Mouse (Mus musculus) brain, embryonic 14.5 days (tissue): ENCODE data around the gene Gabrg3. TPM values are rescaled to one million over a fixed set of nuclear protein-coding genes. Genes with fewer than 3 reads are reported as not detected.

Experiments used
- DNase-seq: peaks from one replicate; pipeline ENCODE4 v3.0.0-alpha.2; 2011; ENCODE audit warnings: low read depth
- CTCF ChIP-seq: fragments of 200-500 bp; IDR thresholded peaks from 2 replicates; pipeline ENCODE4 v1.5.1; 2012; ENCODE audit warnings: inconsistent platforms, mild to moderate bottlenecking, moderate library complexity, borderline replicate concordance; ENCODE audit not compliant: insufficient read depth, insufficient read length; ENCODE audit errors: extremely low read depth
- POLR2A ChIP-seq: fragments of 200-500 bp; IDR thresholded peaks from 2 replicates; pipeline ENCODE4 v1.6.1; 2012; ENCODE audit warnings: mild to moderate bottlenecking, inconsistent platforms, borderline replicate concordance; ENCODE audit not compliant: poor library complexity, insufficient read depth, insufficient read length, severe bottlenecking; ENCODE audit errors: extremely low read depth
- polyA plus RNA-seq: library from polyadenylated mRNA; depleted of rRNA; stranded (reverse); fragments of >200 nt; gene quantifications from 2 replicates; pipeline ENCODE4 v1.2.3, GENCODE M21; 2012

The Gabrg3 gene
- polyA plus RNA-seq, 1 experiment: 3.3 TPM

GRCm38 (mm10) chr7:57037861-57038421 lies 349.0 kb downstream of the Gabrg3 start:
- TF ChIP-seq CTCF (no peak), POLR2A (no peak)
- DNase-seq: peak; percentile 72

- DNase-seq: no peak
Observed at GRCm38 (mm10) chr7:57000585-57001261, 386.3 kb downstream of the Gabrg3 start.

GRCm38 (mm10) chr7:56997713-56998624 lies 389.0 kb downstream of the Gabrg3 start:
- no peak for DNase-seq

More at GRCm38 (mm10) chr7:57000585-57001261, 386.3 kb downstream of the Gabrg3 start:
- TF ChIP-seq POLR2A (no peak), CTCF (no peak)

DNA sequence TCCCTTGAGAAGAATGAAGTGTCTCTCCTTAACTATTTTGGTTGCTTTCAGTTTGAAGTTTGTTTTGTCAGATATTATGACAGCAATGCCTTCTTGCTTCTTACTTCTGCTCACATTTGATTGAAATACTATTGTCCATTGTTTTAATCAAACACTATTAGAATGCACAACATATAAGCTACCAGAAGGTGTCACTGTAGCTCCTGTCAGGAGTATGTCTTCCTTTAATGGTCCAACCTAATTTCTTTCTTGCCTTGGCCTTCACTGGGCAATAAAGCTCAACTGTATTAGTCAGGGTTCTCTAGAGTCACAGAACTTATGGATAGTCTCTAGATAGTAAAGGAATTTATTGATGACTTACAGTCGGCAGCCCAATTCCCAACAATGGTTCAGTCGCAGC lies 440.6 kb downstream of the Gabrg3 start:
- TF ChIP-seq CTCF (peak; percentile 31; the same call in 1 of the 2 replicates), POLR2A (no peak)
- peak; percentile 63 for DNase-seq

More at GRCm38 (mm10) chr7:56997713-56998624, 389.0 kb downstream of the Gabrg3 start:
- no peak for TF ChIP-seq POLR2A
- no peak for TF ChIP-seq CTCF

DNA sequence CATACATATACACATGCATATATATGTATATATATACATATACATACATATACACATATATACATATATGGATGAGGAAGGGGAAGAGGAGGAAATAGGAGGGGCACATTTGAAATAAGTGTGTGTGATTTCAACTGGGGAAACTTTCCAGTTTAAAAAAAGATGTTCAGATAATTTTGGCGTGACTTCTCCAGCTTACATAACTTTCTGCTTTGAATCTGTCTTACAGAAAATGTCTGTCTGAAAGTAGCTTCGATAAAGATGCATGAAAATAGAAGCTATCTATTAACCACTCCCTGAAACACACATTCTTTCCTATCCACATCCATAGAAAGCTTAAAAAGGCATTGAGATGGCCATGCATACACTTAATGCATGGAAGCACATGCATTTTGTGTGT lies 445.4 kb downstream of the Gabrg3 start:
- no peak for DNase-seq
- TF ChIP-seq CTCF: no peak
- no peak for TF ChIP-seq POLR2A

- DNase-seq: no peak
- TF ChIP-seq CTCF: peak; percentile 19; the same call in 1 of the 2 replicates
- no peak for TF ChIP-seq POLR2A
Observed at GRCm38 (mm10) chr7:56938020-56938419, 449.0 kb downstream of the Gabrg3 start.

DNA sequence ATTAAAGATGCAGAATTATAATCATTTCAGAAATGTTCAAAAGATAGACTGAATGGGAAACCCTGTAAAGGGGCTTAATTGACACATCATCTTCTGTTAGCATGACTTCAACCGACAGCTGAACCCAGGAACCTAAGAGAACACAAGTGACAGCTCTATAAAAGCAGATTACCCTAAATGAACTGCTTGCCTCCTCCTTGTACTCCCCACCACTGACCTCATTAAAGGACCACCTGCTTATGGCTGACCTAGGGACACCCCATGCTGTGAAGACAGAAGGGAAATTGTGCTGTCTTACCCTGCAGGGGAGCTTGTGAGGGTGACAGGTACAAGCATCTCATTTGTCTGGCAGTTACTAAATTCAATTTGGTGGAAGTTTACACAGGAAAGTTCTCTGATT lies 467.5 kb downstream of the Gabrg3 start:
- no peak for TF ChIP-seq POLR2A
- TF ChIP-seq CTCF: no peak
- peak; percentile 12 for DNase-seq

GRCm38 (mm10) chr7:56914862-56915261 lies 472.1 kb downstream of the Gabrg3 start:
- DNase-seq: peak; percentile 46
- TF ChIP-seq CTCF (no peak), POLR2A (no peak)

DNA sequence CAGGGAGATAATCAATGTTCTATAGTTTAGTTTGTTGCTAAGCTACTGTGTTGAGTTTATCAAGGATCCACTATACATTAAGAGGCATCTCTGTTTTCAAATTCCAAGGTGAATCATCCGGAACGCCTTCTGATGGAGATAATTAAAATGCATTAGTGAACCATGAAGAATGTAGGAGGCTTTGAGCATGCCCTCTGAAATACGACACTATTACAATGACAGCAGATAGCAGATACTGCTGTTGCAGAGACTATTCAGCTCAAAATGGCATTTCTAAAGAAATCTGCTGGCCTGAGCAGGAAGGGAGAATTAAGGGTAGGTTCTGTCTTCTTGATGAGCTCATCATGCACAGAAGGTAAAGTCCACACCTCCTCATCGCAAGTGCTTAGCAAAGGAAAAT lies 487.2 kb downstream of the Gabrg3 start:
- TF ChIP-seq CTCF: no peak
- TF ChIP-seq POLR2A: no peak
- DNase-seq: no peak

DNA sequence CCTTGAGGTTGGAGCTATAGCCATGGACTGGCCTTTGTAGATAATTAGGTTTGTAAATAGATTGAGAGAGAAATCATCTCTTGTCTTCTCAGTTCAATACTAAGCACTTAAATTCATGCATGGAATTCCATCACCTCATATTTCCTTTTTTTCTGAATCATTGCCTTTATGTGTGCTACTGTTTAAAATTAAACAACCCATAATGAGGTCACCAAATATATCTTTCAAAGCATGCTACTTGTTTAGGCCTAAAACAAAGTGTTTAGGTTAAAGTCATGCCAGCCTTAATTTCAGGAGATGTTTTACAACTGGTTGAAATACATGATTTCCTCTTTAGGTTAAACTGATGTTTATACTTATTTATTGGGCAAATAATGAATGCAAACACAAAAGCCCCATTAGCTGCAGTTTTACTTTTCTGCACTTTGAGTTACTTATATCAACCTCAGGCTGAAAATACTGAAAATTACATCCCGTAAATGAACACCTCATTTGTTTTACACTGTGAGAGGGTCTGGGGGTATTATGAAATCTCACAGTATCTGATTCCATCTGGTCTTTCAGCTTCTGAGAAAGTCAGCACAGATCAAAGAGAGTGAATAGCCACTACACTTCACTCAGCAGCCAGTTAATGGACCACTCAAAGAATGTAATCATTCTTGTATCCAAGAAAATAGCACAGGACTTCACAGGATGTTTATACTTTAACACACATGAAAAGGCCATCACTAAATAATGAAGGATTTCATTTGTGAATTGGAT lies 519.5 kb downstream of the Gabrg3 start:
- no peak for DNase-seq
- no peak for TF ChIP-seq CTCF
- TF ChIP-seq POLR2A: no peak

- TF ChIP-seq CTCF: no peak
- TF ChIP-seq POLR2A: no peak
- no peak for DNase-seq
Observed at GRCm38 (mm10) chr7:56843565-56843964, 543.4 kb downstream of the Gabrg3 start.

- no peak for DNase-seq
- TF ChIP-seq POLR2A: no peak
- TF ChIP-seq CTCF: no peak
Observed at GRCm38 (mm10) chr7:56825446-56825845, 561.5 kb downstream of the Gabrg3 start.

- DNase-seq: no peak
Observed at GRCm38 (mm10) chr7:56801841-56802240, 585.1 kb downstream of the Gabrg3 start.

DNA sequence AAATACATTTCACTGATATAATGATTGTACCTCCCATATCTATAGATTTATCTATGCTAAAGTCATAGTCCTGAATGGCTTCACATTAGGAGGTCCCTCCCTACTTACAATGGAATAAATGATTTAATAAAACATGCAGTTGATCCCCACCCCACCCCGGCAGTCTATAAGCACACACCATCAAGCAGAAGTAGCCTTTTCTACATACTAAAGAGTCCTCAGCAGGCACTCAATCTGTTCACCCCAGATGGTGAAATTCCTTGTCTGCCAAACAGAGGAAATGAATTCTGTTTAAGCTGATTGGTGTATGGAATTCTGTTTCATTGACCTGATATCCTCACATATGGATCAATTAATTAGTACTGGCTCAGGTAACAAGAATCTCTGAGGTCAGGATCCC lies 607.9 kb downstream of the Gabrg3 start:
- peak; percentile 65 for DNase-seq
- no peak for TF ChIP-seq POLR2A
- no peak for TF ChIP-seq CTCF

More at GRCm38 (mm10) chr7:56801841-56802240, 585.1 kb downstream of the Gabrg3 start:
- no peak for TF ChIP-seq POLR2A
